Mouse (Mus musculus) effector memory CD4-positive, alpha-beta T cell, adult 5 months (primary cell): ENCODE measurements around the gene Mthfsd. TPM values are rescaled to one million over a fixed set of nuclear protein-coding genes. Genes with fewer than 3 reads are reported as not detected.

ENCODE experiments used
- polyA plus RNA-seq: library from polyadenylated mRNA; unstranded; fragments of 100-300 nt; shearing (Covaris generic); gene quantifications from one replicate; pipeline ENCODE4 v1.2.1, GENCODE M21; 2017

The Mthfsd gene
- 16.2 TPM for polyA plus RNA-seq

GRCm38 (mm10) chr8:121107668-121108656 is at the start of gene Mthfsd:
Mthfsd (minus strand) TSS chr8:121108392.

DNA sequence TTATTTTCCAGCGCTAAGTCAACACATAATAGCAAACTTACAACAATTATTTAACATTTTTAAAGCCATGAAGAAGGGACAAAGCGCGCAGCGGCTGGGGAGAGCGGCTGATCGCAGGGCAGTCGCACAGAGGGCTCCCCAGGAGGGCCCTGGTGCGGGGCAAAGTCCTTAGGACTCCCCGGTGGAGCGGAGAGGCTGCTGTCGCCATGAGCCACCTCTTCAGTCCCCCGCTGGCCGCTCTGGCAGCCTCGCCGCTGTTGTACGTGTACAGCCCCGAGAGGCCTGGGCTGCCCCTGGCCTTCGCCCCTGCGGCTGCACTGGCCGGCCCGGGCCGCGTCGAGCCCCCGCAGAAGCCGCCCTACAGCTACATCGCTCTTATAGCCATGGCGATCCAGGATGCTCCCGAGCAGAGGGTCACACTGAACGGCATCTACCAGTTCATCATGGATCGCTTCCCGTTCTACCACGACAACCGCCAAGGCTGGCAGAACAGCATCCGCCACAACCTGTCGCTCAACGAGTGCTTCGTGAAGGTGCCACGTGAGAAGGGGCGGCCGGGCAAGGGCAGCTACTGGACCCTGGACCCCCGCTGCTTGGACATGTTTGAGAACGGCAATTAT is 19.7 kb upstream of the Mthfsd start, which contains the start of gene Foxl1:
TSS of gene Foxl1 (plus strand) at position 185 of the 620 bp plus-strand sequence.

GRCm38 (mm10) chr8:121115948-121116347 is 7.8 kb upstream of the Mthfsd start, which contains the start of gene Foxc2:
Foxc2 (plus strand) TSS chr8:121116171.

GRCm38 (mm10) chr8:121084210-121084951 is 23.8 kb downstream of the Mthfsd start, which contains the start of gene Foxf1:
Foxf1 (plus strand) TSS chr8:121084386.

Other genes starting within 250 kb of the Mthfsd start
- not detected for gene Foxf1, start 24.0 kb downstream of the Mthfsd start, polyA plus RNA-seq
- gene Foxc2, start 7.8 kb upstream of the Mthfsd start, polyA plus RNA-seq, result 0.45 TPM
- not detected for gene Foxl1, start 19.5 kb upstream of the Mthfsd start, polyA plus RNA-seq